Mouse (Mus musculus) kidney, postnatal 14 days (tissue): Measurements from ENCODE around the gene Senp1.

ENCODE experiments used
- DNase-seq: peaks from one replicate; pipeline ENCODE4 v3.0.0; 2022; ENCODE audit warnings: mixed read lengths

The Senp1 gene

GRCm38 (mm10) chr15:98107230-98107629, 13.7 kb upstream of the Senp1 start:
- DNase-seq = no peak

- no peak for DNase-seq
Observed at GRCm38 (mm10) chr15:98106506-98106905, 13.0 kb upstream of the Senp1 start.

GRCm38 (mm10) chr15:98102401-98102800, 8.9 kb upstream of the Senp1 start:
- DNase-seq = no peak

GRCm38 (mm10) chr15:98098519-98098918, 5.0 kb upstream of the Senp1 start:
- DNase-seq = no peak

- no peak for DNase-seq
Observed at GRCm38 (mm10) chr15:98096957-98097356, 3.4 kb upstream of the Senp1 start.

GRCm38 (mm10) chr15:98094905-98095304, 1.4 kb upstream of the Senp1 start:
- no peak for DNase-seq

- no peak for DNase-seq
Observed at GRCm38 (mm10) chr15:98092372-98093120, 998 bp downstream of the Senp1 start, which contains the start of gene Pfkm. TSS of gene Pfkm (plus strand) at chr15:98092589.

GRCm38 (mm10) chr15:98091841-98092240, 1.7 kb downstream of the Senp1 start:
- DNase-seq = no peak

GRCm38 (mm10) chr15:98089421-98090183, 3.9 kb downstream of the Senp1 start:
- peak; percentile 42 for DNase-seq

- DNase-seq = no peak
Observed at GRCm38 (mm10) chr15:98088889-98089288, 4.7 kb downstream of the Senp1 start.

GRCm38 (mm10) chr15:98076901-98077300, 16.6 kb downstream of the Senp1 start:
- no peak for DNase-seq

- no peak for DNase-seq
Observed at GRCm38 (mm10) chr15:98075034-98075433, 18.5 kb downstream of the Senp1 start.

- DNase-seq = no peak
Observed at GRCm38 (mm10) chr15:98074521-98074920, 19.0 kb downstream of the Senp1 start.

- no peak for DNase-seq
Observed at GRCm38 (mm10) chr15:98070376-98070775, 23.2 kb downstream of the Senp1 start.

GRCm38 (mm10) chr15:98069566-98070245, 23.8 kb downstream of the Senp1 start:
- DNase-seq = no peak

GRCm38 (mm10) chr15:98068506-98068905, 25.0 kb downstream of the Senp1 start:
- no peak for DNase-seq

GRCm38 (mm10) chr15:98067492-98067891, 26.1 kb downstream of the Senp1 start:
- no peak for DNase-seq

GRCm38 (mm10) chr15:98066602-98067001, 26.9 kb downstream of the Senp1 start:
- no peak for DNase-seq

- no peak for DNase-seq
Observed at GRCm38 (mm10) chr15:98065881-98066280, 27.7 kb downstream of the Senp1 start.

GRCm38 (mm10) chr15:98055246-98055645, 38.3 kb downstream of the Senp1 start:
- peak; percentile 23 for DNase-seq

- no peak for DNase-seq
Observed at GRCm38 (mm10) chr15:98051685-98052084, 41.9 kb downstream of the Senp1 start.

- no peak for DNase-seq
Observed at GRCm38 (mm10) chr15:98048918-98049700, 44.4 kb downstream of the Senp1 start.

- no peak for DNase-seq
Observed at GRCm38 (mm10) chr15:98044387-98044786, 49.2 kb downstream of the Senp1 start.
